Mouse (Mus musculus): Measurements from ENCODE around the gene Saxo1.

Saxo1 gene

DNA sequence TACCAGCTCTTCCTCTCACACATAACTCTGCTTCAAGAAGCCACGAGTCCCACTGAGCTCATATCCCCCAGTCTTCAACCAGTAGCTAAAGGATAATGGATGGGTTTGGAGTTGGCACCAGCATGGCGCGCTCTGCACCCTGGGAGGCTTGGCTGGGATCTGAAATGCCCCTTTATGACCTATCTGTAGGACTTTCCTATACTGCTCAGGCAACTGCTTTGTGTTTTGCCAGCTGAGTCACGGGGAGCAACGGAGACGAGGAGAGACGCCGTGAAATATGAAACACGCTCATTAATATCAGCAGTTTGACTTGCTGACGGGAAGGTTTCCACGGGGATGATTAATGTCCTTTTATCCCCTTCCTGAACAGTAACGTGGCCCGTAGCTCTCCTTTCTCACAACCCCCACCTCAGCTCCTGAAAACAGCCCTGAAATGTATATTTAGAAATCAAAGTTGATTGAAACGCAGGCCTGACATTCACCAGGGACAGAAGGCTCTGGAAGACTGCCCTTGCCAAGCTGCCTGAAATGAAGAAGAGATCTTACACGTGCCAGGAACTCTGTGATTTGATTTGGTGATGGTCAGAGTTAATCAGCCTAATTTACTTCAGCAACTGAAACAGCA, 141.6 kb downstream of the Saxo1 start:
- no peak for DNase-seq

DNA sequence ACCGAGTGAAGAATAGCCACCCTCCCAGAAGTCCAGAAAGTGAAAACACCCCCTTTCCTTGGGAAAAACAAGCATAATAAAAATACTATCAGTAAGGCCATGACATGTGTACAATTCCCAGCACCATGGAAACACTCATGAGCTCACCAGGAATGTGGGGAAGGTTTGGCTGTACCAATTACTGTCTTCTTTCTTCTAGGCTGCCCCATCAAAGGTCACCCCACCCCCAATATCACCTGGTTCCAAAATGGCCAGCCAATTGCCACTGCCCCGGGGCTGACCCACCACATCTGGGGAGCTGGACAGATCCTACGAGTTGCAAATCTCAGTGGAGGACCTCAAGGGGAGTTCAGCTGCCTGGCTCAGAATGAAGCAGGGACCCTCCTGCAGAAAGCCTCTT, 144.7 kb downstream of the Saxo1 start:
- DNase-seq, result no peak

DNA sequence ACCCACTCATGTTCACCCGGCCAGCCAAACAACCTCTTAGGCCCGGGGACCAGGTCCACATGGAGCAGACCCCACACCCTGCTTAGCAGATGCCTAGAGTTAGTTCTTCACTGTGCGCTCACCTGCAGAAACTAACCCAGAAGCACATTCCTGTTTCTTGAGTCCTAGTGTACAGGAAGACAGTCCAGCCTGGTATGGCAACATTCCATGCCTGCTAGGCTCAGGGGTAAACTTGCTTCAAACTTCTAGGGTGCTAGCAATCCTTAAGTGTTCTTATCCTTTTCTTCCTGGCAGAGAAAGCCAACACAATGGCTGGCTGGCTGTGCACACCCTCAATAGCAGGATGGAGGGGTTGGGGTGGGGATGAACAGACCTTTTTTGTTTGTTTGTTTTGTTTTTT, 147.2 kb downstream of the Saxo1 start:
- no peak for DNase-seq

DNA sequence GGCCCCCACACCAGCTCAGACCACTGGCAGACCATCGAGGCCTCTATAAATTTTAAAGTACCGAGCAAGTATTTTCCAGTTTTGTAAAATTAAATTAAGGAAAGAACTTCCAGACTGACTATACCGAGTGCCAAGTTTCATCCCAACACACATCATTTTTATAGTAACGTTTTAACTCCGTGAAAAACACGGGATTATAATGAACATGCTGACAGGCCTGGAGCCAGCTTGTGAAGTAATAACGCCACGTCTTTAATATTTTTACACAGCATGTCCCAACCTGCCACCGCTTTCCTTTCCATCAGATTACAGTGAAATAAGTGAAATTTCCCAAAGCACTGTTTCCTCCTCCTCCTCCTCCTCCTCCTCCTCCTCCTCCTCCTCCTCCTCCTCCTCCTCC, 149.7 kb downstream of the Saxo1 start:
- DNase-seq, result no peak

DNA sequence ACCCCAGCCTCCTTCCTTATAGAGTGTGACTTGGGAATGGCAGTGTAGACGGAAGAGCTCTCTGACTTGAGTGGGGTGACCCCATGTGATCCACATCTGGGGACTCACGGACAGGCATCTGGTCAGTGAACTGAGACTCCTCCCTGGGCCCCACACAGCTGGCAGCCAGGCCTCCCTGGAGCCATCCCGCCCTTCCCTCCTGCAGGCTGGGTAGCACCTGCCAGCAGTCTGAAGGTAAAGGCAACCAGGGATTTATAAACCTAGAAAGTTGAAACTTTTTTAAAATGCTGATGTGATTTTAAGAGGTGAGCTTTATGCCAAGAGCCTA, 151.0 kb downstream of the Saxo1 start:
- no peak for DNase-seq

DNA sequence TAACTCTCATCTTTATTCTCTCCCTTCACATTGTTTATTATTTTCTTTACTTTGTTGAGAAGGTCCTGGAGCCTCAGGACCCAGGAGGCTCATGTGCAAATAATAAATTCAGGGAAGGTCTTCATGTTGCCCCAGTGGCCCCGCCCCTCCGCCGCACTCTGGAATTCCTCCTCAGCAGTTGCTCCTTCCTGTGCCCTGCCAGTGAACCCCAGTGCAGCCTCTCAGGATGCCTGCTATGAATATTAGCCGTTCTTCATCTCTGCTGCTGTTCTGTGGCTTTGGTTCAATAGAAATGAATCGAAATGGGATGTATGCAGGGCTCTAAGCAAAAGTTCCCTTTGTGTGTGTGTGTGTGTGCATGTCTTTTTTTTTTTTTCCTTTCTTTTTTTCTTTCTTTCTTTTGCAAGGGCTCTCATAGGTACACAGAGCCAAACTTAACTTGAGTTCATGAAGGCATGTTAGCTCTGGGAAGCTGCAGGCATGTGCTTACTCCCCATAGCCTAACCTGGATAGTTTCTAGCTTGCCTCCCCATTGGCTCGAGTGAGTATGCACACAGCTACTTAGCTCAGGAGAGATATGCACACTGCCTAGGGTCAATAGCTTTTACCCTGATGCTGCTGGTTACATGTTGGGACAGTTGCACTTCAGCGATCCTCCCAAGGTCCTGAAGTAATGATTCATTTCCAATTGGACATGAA, 151.5 kb downstream of the Saxo1 start:
- DNase-seq, result peak; percentile 45 to 54

DNA sequence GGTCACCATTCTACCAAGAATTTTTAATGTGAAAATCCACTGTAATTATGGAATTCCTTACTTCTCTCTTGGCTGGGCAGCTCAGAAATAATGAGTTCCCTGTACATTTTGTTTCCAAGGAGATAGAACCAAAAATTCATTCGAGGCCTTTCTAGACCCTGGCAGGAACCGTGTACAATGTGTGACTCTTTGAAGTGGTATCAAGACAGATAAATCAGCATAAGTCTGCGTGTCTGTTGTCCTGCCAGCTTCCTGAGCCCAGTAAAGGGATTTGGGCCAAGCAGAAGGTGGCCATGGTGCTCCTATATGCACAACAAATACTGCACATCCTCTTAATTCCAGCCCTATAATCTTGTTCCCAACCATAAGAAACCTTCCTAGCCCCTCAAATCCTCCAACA, 157.0 kb downstream of the Saxo1 start:
- DNase-seq, result no peak

DNA sequence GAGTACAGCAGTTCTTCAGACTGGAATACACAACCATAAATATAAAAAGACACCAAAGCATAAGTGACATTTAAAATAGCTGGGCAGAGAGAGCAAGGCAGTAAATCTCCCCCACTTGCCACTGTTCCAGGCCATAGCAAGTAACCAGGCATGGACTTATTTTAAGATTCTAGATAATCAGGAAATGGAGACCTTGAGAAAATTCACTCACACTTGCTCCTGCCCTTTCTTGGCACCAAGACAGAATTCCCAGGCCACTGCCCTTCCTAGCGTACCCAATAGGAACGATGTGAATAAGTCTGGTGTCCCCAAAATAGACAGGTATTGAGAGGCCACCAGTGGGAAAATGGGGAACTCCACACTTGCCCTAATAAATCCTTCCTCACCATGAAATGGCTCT, 160.7 kb downstream of the Saxo1 start:
- no peak for DNase-seq

DNA sequence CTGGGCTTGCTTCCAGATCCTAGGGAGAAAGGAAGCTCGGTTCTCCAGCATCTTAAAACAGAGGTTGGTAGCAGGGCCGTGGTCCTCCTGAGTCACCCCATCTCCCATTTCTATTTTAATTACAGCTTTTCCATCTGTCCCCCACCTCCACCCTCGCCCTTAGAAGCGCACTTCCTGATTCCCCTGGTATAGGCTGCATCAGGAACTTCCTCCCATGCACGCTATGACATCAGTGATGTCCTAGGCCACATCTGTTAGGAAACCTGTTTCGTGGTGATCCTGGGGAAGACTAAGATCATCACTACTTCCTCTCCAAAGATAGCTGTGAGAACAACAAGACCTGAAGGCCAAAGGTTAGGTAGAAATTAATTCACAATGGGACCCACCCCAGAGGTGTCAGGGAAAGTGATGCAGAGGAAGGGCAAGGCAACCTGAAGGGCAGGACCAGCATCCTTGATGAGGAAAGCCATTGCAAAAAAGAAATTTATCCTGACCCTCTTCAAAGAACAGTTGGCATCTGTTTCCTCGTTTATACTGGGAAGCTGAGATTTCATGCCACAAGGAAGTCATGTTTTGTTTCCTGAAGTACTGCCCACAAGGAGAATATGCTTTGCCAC, 161.3 kb downstream of the Saxo1 start:
- DNase-seq, result peak in 1 of 2 experiments; percentile 51

DNA sequence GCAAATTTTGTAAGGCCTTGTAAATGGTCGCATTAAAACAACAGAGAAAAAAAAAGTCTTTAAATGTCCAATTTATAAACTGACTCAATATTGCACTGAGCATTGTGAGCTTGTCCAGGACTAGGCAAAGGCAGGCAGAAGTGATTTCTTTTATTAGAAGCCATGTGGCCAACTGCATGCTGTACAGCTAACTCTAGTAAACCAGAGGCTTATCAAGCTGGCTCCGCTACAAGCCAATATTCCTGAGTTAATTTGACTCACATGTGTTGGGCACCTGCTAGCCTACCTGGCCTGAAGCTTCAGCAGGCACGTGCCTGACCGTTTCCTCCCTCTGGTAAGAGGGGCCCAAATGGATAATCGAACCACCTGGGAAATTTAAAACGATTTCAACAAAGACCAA, 162.5 kb downstream of the Saxo1 start:
- no peak for DNase-seq
